Mouse (Mus musculus) kidney, postnatal 0 days (tissue): ENCODE data around the gene Daw1. TPM values are rescaled to one million over a fixed set of nuclear protein-coding genes. Genes with fewer than 3 reads are reported as not detected.

Experiments
- ATAC-seq: fragments of 200-750 bp; cut with Nextera tagmentation; replicated peaks from 2 replicates; pipeline ENCODE4 v1.8.0; 2017; ENCODE audit warnings: low read depth, moderate number of reproducible peaks, moderate TSS enrichment, moderate library complexity; ENCODE audit not compliant: low FRiP score
- DNase-seq: peaks from one replicate; pipeline ENCODE4 v3.0.0-alpha.2; 2016; ENCODE audit warnings: low spot score
- H3K27ac ChIP-seq: fragments of 300-500 bp; sonication (generic); 2 replicates; pipeline ENCODE4 v1.5.1; 2014; ENCODE audit warnings: mild to moderate bottlenecking
- H3K27me3 ChIP-seq: fragments of 300-500 bp; sonication (generic); 2 replicates; pipeline ENCODE4 v1.6.1; 2014; ENCODE audit warnings: low read length, mixed read lengths; ENCODE audit not compliant: insufficient read depth
- H3K36me3 ChIP-seq: fragments of 300-500 bp; sonication (generic); 2 replicates; pipeline ENCODE4 v1.6.1; 2014; ENCODE audit warnings: low read length, mixed read lengths; ENCODE audit not compliant: insufficient read depth
- H3K4me1 ChIP-seq: fragments of 300-500 bp; sonication (generic); replicated peaks from 2 replicates; pipeline ENCODE4 v1.6.1; 2014; ENCODE audit warnings: antibody characterized with exemption, low read length, mixed read lengths; ENCODE audit not compliant: insufficient read depth
- H3K4me2 ChIP-seq: fragments of 300-500 bp; sonication (generic); 2 replicates; pipeline ENCODE4 v1.6.1; 2014; ENCODE audit warnings: mild to moderate bottlenecking, low read length, moderate library complexity, mixed read lengths
- H3K4me3 ChIP-seq: fragments of 300-500 bp; sonication (generic); replicated peaks from 2 replicates; pipeline ENCODE4 v1.5.1; 2014; ENCODE audit warnings: low read depth, low read length
- H3K9ac ChIP-seq: fragments of 300-500 bp; sonication (generic); 2 replicates; pipeline ENCODE4 v1.6.1; 2014; ENCODE audit warnings: low read depth, low read length
- H3K9me3 ChIP-seq: fragments of 300-500 bp; sonication (generic); replicated peaks from 2 replicates; pipeline ENCODE4 v1.6.1; 2016; ENCODE audit warnings: low read length, inconsistent platforms, mixed read lengths
- CTCF ChIP-seq: IDR thresholded peaks from 2 replicates; pipeline ENCODE4 v1.5.1; 2016; ENCODE audit warnings: antibody characterized with exemption, low read depth, mild to moderate bottlenecking, moderate library complexity
- WGBS: fragments of 180-500 bp; shearing (Covaris S2); extraction: QIAGEN DNeasy Blood & Tissue Kit; methylation state at CpG from one replicate; pipeline ENCODE4 v1.1.7; 2014; 5-methylcytosine and 5-hydroxymethylcytosine counted together
- polyA plus RNA-seq: library from polyadenylated mRNA; unstranded; fragments of >200 nt; fragmentation: Nextera tagmentation; extraction: Ambion mirVana; gene quantifications from 2 replicates; pipeline ENCODE4 v1.2.1, GENCODE M21; 2015

The Daw1 gene
- polyA plus RNA-seq = 0.38 and 0.55 TPM in 2 replicates

GRCm38 (mm10) chr1:83159603-83160002 is at the start of gene Daw1:
Gene Daw1, plus strand, starts transcription at chr1:83159752.
- Histone ChIP-seq H3K9ac (0 out of 2 replicates have a peak within 1 kb of the TSS, but pooled peaks have one; percentile 44), H3K4me3 (peak within 1 kb of the TSS; percentile 62), H3K4me1 (no peaks in the 10 kb centered on the region), H3K27me3 (no peaks in the 10 kb centered on the region), H3K27ac (no peak within 1 kb of the TSS), H3K9me3 (no peaks in the 10 kb centered on the region), H3K36me3 (no peaks in the 10 kb centered on the region), H3K4me2 (peak within 1 kb of the TSS; percentile 78)
- TF ChIP-seq CTCF = no peak
- WGBS = 4% methylated on average over 16 of the region's 16 CpGs
- ATAC-seq (peak; percentile 91), DNase-seq (peak; percentile 89)

DNA sequence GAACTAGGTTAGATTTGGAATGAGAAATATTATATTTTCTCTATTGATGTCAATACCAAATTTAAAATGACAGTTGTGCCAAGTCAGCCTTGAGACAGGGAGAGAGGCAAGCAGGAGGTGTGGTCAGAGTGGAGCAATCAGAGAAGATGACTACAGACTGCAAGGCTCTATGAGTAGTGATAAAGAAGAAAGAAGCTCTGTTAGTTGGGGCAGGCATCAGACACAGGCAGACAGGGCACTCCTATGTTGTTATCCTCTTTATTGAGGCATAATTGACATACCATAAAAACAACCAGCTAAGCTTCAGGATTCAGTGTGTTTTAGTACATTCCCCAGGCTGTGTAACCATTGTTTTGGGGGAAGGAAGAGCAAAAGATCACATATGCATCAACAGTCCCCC is 48.6 kb upstream of the Daw1 start:
- no peak for TF ChIP-seq CTCF
- no peaks in the 10 kb centered on the region for H3K27me3 ChIP-seq
- ATAC-seq (no peak), DNase-seq (no peak)
- no peaks in the 10 kb centered on the region for H3K36me3 ChIP-seq
- no peak overlapping the region for H3K4me2 ChIP-seq
- no peaks in the 10 kb centered on the region for H3K4me1 ChIP-seq
- no peak overlapping the region for H3K9ac ChIP-seq
- H3K4me3 ChIP-seq = no peak overlapping the region
- no peaks in the 10 kb centered on the region for H3K9me3 ChIP-seq
- H3K27ac ChIP-seq = no peak overlapping the region

DNA sequence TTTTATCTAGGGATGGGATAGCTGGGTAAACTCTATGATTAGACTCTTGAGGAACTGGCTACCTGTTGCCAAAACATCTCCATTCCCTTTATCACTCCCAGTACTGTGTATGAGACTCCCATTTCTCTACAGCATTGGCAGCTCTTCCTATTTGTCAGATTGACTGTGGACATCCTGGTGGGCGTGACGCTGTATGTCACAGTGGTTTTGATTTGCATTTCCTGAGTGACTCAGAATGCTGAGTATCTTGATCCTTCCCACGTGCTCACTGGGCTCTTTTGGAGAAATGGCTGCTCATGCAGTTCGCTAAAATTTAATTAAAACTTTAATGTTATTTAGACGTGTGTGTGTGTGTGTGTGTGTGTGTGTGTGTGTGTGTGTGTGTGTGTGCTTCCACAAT is 47.8 kb upstream of the Daw1 start:
- Histone ChIP-seq H3K4me1 (no peaks in the 10 kb centered on the region), H3K27ac (no peak overlapping the region), H3K36me3 (no peaks in the 10 kb centered on the region), H3K4me3 (no peak overlapping the region), H3K9ac (no peak overlapping the region), H3K27me3 (no peaks in the 10 kb centered on the region), H3K4me2 (no peak overlapping the region), H3K9me3 (no peaks in the 10 kb centered on the region)
- no peak for TF ChIP-seq CTCF
- ATAC-seq = no peak
- 50% methylated on average over 5 of the region's 5 CpGs for WGBS
- no peak for DNase-seq

DNA sequence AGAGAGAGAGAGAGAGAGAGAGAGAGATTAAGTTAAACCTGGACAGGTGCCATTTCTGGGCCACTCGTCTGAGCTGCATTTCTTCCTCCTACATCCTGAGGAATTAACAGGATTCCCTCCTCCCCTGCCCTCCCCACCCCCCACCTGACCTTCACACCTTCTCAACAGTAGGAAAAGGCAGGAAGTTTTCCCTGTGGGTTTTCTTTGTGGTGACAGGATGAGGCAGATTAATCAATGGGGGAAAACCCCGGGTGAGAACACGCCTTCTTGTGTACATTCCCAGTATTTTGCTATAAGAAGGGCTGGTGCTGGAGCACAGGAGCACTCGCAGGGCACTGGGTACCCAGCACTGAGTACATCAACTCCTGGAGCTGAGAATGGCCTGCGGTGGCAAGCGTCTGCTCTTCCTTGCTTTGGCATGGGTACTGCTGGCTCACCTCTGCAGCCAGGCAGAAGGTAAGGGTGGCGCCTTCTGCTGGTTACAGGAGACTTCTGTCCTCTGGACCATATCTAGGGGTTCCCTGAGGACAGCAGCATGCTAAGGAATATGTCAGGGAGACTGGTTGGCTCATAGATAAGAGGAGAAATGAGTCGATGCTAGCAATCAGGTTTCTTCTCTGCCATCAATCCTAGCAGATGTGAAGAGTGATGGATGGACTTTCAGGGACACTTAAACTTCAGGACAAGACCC is 43.0 kb upstream of the Daw1 start, which contains the start of gene Ccl20:
Gene Ccl20, plus strand, starts transcription at position 320 of the 691 bp plus-strand sequence.
- Histone ChIP-seq H3K36me3 (no peaks in the 10 kb centered on the region), H3K9ac (no peak within 1 kb of the TSS), H3K9me3 (no peaks in the 10 kb centered on the region), H3K4me3 (no peak within 1 kb of the TSS), H3K4me1 (no peaks in the 10 kb centered on the region), H3K27me3 (no peaks in the 10 kb centered on the region), H3K27ac (no peak within 1 kb of the TSS), H3K4me2 (no peak within 1 kb of the TSS)
- TF ChIP-seq CTCF = no peak
- 40% methylated on average over 8 of the region's 8 CpGs for WGBS
- no peak for ATAC-seq
- DNase-seq = no peak

GRCm38 (mm10) chr1:83117217-83117616 is 42.3 kb upstream of the Daw1 start:
- H3K4me3 ChIP-seq = no peak overlapping the region
- no peaks in the 10 kb centered on the region for H3K4me1 ChIP-seq
- no peak overlapping the region for H3K4me2 ChIP-seq
- no peaks in the 10 kb centered on the region for H3K27me3 ChIP-seq
- H3K9me3 ChIP-seq = no peaks in the 10 kb centered on the region
- no peak for ATAC-seq
- no peak overlapping the region for H3K27ac ChIP-seq
- 89% methylated on average over 3 of the region's 3 CpGs for WGBS
- no peak overlapping the region for H3K9ac ChIP-seq
- no peaks in the 10 kb centered on the region for H3K36me3 ChIP-seq
- DNase-seq = no peak
- no peak for TF ChIP-seq CTCF

- TF ChIP-seq CTCF = no peak
- 88% methylated on average over 7 of the region's 7 CpGs for WGBS
- Histone ChIP-seq H3K36me3 (no peaks in the 10 kb centered on the region), H3K9ac (no peak overlapping the region), H3K27me3 (no peaks in the 10 kb centered on the region), H3K4me1 (no peaks in the 10 kb centered on the region), H3K27ac (no peak overlapping the region), H3K9me3 (no peaks in the 10 kb centered on the region), H3K4me3 (no peak overlapping the region), H3K4me2 (no peak overlapping the region)
- DNase-seq (no peak), ATAC-seq (no peak)
Measured at GRCm38 (mm10) chr1:83117661-83118060, 41.9 kb upstream of the Daw1 start.

- H3K9ac ChIP-seq = no peak overlapping the region
- no peak overlapping the region for H3K4me2 ChIP-seq
- DNase-seq = no peak
Measured at GRCm38 (mm10) chr1:83119903-83120302, 39.6 kb upstream of the Daw1 start.

More at GRCm38 (mm10) chr1:83119903-83120302, 39.6 kb upstream of the Daw1 start:
- TF ChIP-seq CTCF = no peak
- Histone ChIP-seq H3K36me3 (no peaks in the 10 kb centered on the region), H3K4me3 (no peak overlapping the region), H3K4me1 (no peaks in the 10 kb centered on the region), H3K27ac (no peak overlapping the region), H3K27me3 (no peaks in the 10 kb centered on the region), H3K9me3 (no peaks in the 10 kb centered on the region)
- no peak for ATAC-seq
